Mouse (Mus musculus) bone marrow, adult 2 months (tissue): ENCODE results near the gene Depdc5.

Source experiments
- CTCF ChIP-seq: fragments of 200-500 bp; IDR thresholded peaks from 2 replicates; pipeline ENCODE4 v1.5.1; 2011; ENCODE audit warnings: low read length, control low read depth; ENCODE audit not compliant: control insufficient read depth, insufficient read depth
- POLR2A ChIP-seq: fragments of 200-500 bp; IDR thresholded peaks from 2 replicates; pipeline ENCODE4 v1.6.1; 2011; ENCODE audit warnings: low read depth, mild to moderate bottlenecking, control low read depth, low read length, borderline replicate concordance; ENCODE audit not compliant: control insufficient read depth

DNA sequence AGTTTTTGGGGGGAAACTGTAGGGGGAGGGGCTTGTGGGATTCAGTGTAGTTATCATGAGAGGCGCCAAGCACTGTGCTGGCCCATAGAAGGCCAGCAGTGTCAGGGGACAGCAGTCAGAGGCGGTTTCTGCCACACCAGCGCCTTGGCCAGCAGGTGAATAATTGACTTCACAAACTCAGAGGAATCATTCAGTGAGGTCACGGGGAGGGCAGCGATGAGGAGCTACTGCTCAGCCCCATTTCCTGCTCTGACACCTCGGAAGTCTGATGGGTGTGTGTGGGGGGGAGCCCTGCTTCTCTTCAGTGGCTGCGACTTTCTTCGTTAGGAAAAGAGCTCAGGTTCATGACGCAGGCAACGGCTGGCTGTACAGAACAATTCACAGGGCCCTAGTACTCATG, 179.9 kb downstream of the Depdc5 start:
- TF ChIP-seq POLR2A, result no peak
- TF ChIP-seq CTCF, result no peak
